Mouse (Mus musculus): ENCODE data around the gene Gm28269.

Gene Gm28269

DNA sequence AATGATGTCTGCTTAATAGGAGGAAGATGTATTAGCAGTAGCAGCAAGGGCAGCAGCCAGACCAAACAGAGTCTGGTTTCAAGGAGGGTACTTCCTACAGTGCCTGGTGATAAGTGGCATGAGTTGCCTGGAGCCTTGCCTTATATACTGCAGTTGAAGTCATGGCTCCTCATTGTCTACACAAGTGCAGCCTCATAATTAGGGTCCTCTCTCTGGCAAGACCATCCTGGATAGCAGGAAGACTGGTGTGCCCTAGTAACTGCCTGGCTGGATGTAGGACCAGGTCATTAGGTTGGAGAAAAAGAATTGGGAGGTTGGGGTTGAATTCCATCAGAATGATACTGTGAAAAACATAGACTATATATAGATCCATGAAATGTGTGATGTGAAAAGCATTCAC is at the start of gene Gm28269:
Gene Gm28269 (minus strand): TSS at position 101 of the 400 bp plus-strand sequence.
- DNase-seq (ENCODE audit: low spot score) = no peak

GRCm38 (mm10) chrX:21716885-21717284 is 28.0 kb downstream of the Gm28269 start:
- no peak for DNase-seq (ENCODE audit: low spot score)

DNA sequence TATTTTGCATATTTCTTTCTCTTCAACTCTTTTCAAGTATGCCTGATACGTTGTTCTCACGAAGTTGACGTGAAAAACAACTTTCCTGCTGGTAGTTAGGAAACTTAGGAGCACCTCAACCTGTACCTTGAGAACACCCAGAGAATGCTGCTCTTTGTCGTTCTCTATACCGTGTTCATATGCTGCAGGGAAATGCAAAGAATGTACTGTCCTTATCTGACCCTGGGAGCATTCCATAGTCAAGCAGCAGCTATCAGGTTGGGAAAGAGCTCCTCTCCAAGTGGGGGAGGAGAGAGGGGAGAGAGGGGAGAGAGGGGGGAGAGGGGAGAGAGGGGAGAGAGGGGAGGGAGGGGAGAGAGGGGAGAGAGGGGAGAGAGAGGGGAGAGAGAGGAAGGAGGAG is 29.6 kb downstream of the Gm28269 start:
- no peak for DNase-seq (ENCODE audit: low spot score)

GRCm38 (mm10) chrX:21714829-21715228 is 30.1 kb downstream of the Gm28269 start, which contains the start of gene Slc6a14:
Gene Slc6a14, plus strand, starts transcription at chrX:21714896.
- DNase-seq (ENCODE audit: low spot score) = no peak

DNA sequence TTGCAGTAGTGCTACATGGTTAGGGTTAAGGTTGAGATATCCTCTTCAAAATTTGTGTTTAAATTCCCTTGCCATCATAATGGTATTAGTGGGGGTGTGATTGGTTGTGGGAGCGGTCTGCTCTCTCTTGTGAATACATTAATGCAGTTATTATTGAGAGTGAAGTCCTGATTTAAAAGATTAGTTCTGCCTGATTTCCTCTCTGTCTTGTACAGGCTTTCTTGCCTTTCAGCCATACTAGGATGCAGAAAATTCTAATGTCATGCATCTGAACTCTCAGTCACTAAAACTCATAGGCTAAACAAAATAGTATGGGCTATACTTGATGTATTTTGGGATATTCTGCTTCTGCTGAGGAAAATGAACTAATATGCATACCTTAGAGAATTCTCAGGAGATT is 40.4 kb downstream of the Gm28269 start:
- no peak for DNase-seq (ENCODE audit: low spot score)

GRCm38 (mm10) chrX:21701646-21702045 is 43.3 kb downstream of the Gm28269 start:
- DNase-seq (ENCODE audit: low spot score) = no peak

GRCm38 (mm10) chrX:21695687-21696086 is 49.2 kb downstream of the Gm28269 start:
- no peak for DNase-seq (ENCODE audit: low spot score)

DNA sequence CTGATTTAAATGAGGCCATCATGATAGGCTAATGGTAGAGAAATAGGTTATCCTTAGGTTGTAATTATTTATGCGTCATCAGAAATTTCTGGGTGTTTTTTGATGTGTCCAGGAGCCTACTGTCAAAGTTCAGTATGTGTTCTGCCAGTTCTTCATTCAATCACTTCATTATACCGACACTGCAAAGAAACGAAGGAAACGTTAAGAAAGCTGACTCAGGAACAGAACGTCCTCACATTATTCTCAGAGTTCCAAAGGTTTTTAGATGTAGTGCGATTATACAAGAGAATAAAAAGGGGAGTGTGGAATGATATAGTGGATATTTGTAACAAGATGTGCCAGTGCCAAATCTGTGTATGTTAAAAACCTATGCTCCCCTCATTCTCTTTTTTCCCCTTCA is 49.7 kb downstream of the Gm28269 start:
- DNase-seq (ENCODE audit: low spot score) = no peak
